Mouse (Mus musculus) heart, embryonic 11.5 days (tissue): ENCODE measurements around the gene Gm49353. TPM values are rescaled to one million over a fixed set of nuclear protein-coding genes. Genes with fewer than 3 reads are reported as not detected.

Experiments
- ATAC-seq: fragments of 200-750 bp; cut with Nextera tagmentation; replicated peaks from 2 replicates; pipeline ENCODE4 v1.8.0; 2017; ENCODE audit warnings: moderate library complexity; ENCODE audit not compliant: insufficient number of reproducible peaks, low FRiP score, low TSS enrichment
- H3K27ac ChIP-seq: fragments of 300-500 bp; sonication (generic); 2 replicates; pipeline ENCODE4 v1.5.1; 2014; ENCODE audit warnings: mild to moderate bottlenecking, low read depth, low read length
- H3K27me3 ChIP-seq: fragments of 300-500 bp; sonication (generic); 2 replicates; pipeline ENCODE4 v1.6.1; 2014; ENCODE audit warnings: mild to moderate bottlenecking, low read length, mixed read lengths; ENCODE audit not compliant: control insufficient read depth, insufficient read depth
- H3K36me3 ChIP-seq: fragments of 300-500 bp; sonication (generic); 2 replicates; pipeline ENCODE4 v1.6.1; 2014; ENCODE audit warnings: mild to moderate bottlenecking, low read length, moderate library complexity, mixed read lengths; ENCODE audit not compliant: control insufficient read depth, insufficient read depth
- H3K4me1 ChIP-seq: fragments of 300-500 bp; sonication (generic); 2 replicates; pipeline ENCODE4 v1.6.1; 2014; ENCODE audit warnings: low read length; ENCODE audit not compliant: control insufficient read depth, insufficient read depth
- H3K4me2 ChIP-seq: fragments of 300-500 bp; sonication (generic); 2 replicates; pipeline ENCODE4 v1.6.1; 2014; ENCODE audit warnings: mild to moderate bottlenecking, moderate library complexity
- H3K4me3 ChIP-seq: fragments of 300-500 bp; sonication (generic); 2 replicates; pipeline ENCODE4 v1.5.1; 2014; ENCODE audit warnings: low read depth, low read length
- H3K9ac ChIP-seq: fragments of 300-500 bp; sonication (generic); 2 replicates; pipeline ENCODE4 v1.6.1; 2014; ENCODE audit warnings: mild to moderate bottlenecking, low read depth, low read length, moderate library complexity
- H3K9me3 ChIP-seq: fragments of 300-500 bp; sonication (generic); replicated peaks from 2 replicates; pipeline ENCODE4 v1.6.1; 2016; ENCODE audit warnings: low read length; ENCODE audit not compliant: control insufficient read depth
- WGBS: fragments of 180-500 bp; shearing (Covaris S2); extraction: QIAGEN DNeasy Blood & Tissue Kit; methylation state at CpG from one replicate; pipeline ENCODE4 v1.1.7; 2014; ENCODE audit not compliant: insufficient replicate concordance; 5-methylcytosine and 5-hydroxymethylcytosine counted together
- polyA plus RNA-seq: library from polyadenylated mRNA; unstranded; fragments of >200 nt; fragmentation: Nextera tagmentation; extraction: Ambion mirVana; gene quantifications from 2 replicates; pipeline ENCODE4 v1.2.1, GENCODE M21; 2014

Gm49353 gene
- not detected in 2 replicates for polyA plus RNA-seq

GRCm38 (mm10) chr10:29198642-29199041, at the start of gene Gm49353:
Gm49353 (plus strand) TSS chr10:29198954.
- 81% methylated on average over 7 of the region's 7 CpGs for WGBS
- Histone ChIP-seq H3K27ac (no peak within 1 kb of the TSS), H3K4me1 (no peaks in the 10 kb centered on the region), H3K4me2 (no peak within 1 kb of the TSS), H3K9ac (no peak within 1 kb of the TSS), H3K9me3 (no peaks in the 10 kb centered on the region), H3K4me3 (no peak within 1 kb of the TSS), H3K27me3 (no peaks in the 10 kb centered on the region), H3K36me3 (no peaks in the 10 kb centered on the region)
- ATAC-seq, result no peak

GRCm38 (mm10) chr10:29155304-29155703, 43.5 kb upstream of the Gm49353 start:
- Histone ChIP-seq H3K27ac (no peak overlapping the region), H3K27me3 (no peaks in the 10 kb centered on the region)
- WGBS, result 87% methylated on average over 3 of the region's 3 CpGs

GRCm38 (mm10) chr10:29161664-29162063, 37.1 kb upstream of the Gm49353 start:
- Histone ChIP-seq H3K4me2 (no peak overlapping the region), H3K27me3 (no peaks in the 10 kb centered on the region), H3K27ac (no peak overlapping the region), H3K9me3 (no peaks in the 10 kb centered on the region), H3K4me1 (no peaks in the 10 kb centered on the region), H3K9ac (no peak overlapping the region), H3K4me3 (no peak overlapping the region), H3K36me3 (no peaks in the 10 kb centered on the region)
- ATAC-seq, result no peak
- 83% methylated on average over 2 of the region's 2 CpGs for WGBS

More at GRCm38 (mm10) chr10:29155304-29155703, 43.5 kb upstream of the Gm49353 start:
- H3K4me1 ChIP-seq, result no peaks in the 10 kb centered on the region
- no peak for ATAC-seq
- no peaks in the 10 kb centered on the region for H3K36me3 ChIP-seq
- H3K4me2 ChIP-seq, result no peak overlapping the region
- H3K9ac ChIP-seq, result no peak overlapping the region
- no peak overlapping the region for H3K4me3 ChIP-seq
- H3K9me3 ChIP-seq, result no peaks in the 10 kb centered on the region

GRCm38 (mm10) chr10:29173778-29174177, 25.0 kb upstream of the Gm49353 start:
- WGBS, result 70% methylated on average over 2 of the region's 2 CpGs
- no peaks in the 10 kb centered on the region for H3K9me3 ChIP-seq
- no peak overlapping the region for H3K27ac ChIP-seq
- H3K4me2 ChIP-seq, result no peak overlapping the region
- no peaks in the 10 kb centered on the region for H3K36me3 ChIP-seq
- H3K4me3 ChIP-seq, result no peak overlapping the region
- H3K27me3 ChIP-seq, result no peaks in the 10 kb centered on the region
- H3K4me1 ChIP-seq, result no peaks in the 10 kb centered on the region
- no peak for ATAC-seq
- H3K9ac ChIP-seq, result no peak overlapping the region

GRCm38 (mm10) chr10:29175656-29176055, 23.1 kb upstream of the Gm49353 start:
- ATAC-seq, result no peak
- no peaks in the 10 kb centered on the region for H3K9me3 ChIP-seq
- WGBS, result 78% methylated on average over 3 of the region's 3 CpGs
- H3K9ac ChIP-seq, result no peak overlapping the region
- no peaks in the 10 kb centered on the region for H3K27me3 ChIP-seq
- no peaks in the 10 kb centered on the region for H3K36me3 ChIP-seq
- H3K4me1 ChIP-seq, result no peaks in the 10 kb centered on the region
- no peak overlapping the region for H3K4me3 ChIP-seq
- no peak overlapping the region for H3K27ac ChIP-seq
- no peak overlapping the region for H3K4me2 ChIP-seq

- Histone ChIP-seq H3K9me3 (no peaks in the 10 kb centered on the region), H3K27ac (no peak overlapping the region), H3K4me3 (no peak overlapping the region), H3K9ac (no peak overlapping the region), H3K4me1 (no peaks in the 10 kb centered on the region), H3K36me3 (no peaks in the 10 kb centered on the region), H3K27me3 (no peaks in the 10 kb centered on the region), H3K4me2 (no peak overlapping the region)
- no peak for ATAC-seq
- 87% methylated on average over 4 of the region's 4 CpGs for WGBS
These were observed 21.9 kb upstream of the Gm49353 start for GRCm38 (mm10) chr10:29176881-29177280.

- ATAC-seq, result no peak
- Histone ChIP-seq H3K36me3 (no peaks in the 10 kb centered on the region), H3K9me3 (no peaks in the 10 kb centered on the region), H3K4me2 (no peak overlapping the region), H3K4me1 (no peaks in the 10 kb centered on the region), H3K4me3 (no peak overlapping the region), H3K27me3 (no peaks in the 10 kb centered on the region), H3K9ac (no peak overlapping the region), H3K27ac (no peak overlapping the region)
- WGBS, result 45% methylated on average over 2 of the region's 2 CpGs
These were observed 20.8 kb upstream of the Gm49353 start for GRCm38 (mm10) chr10:29178003-29178402.

- Histone ChIP-seq H3K27ac (no peak overlapping the region), H3K9me3 (no peaks in the 10 kb centered on the region), H3K4me2 (no peak overlapping the region), H3K4me1 (no peaks in the 10 kb centered on the region), H3K4me3 (no peak overlapping the region), H3K27me3 (no peaks in the 10 kb centered on the region), H3K36me3 (no peaks in the 10 kb centered on the region), H3K9ac (no peak overlapping the region)
- no peak for ATAC-seq
- 90% methylated on average over 3 of the region's 3 CpGs for WGBS
These were observed 18.5 kb upstream of the Gm49353 start for GRCm38 (mm10) chr10:29180210-29180609.

- no peak overlapping the region for H3K9ac ChIP-seq
- no peaks in the 10 kb centered on the region for H3K27me3 ChIP-seq
- no peaks in the 10 kb centered on the region for H3K4me1 ChIP-seq
- H3K36me3 ChIP-seq, result no peaks in the 10 kb centered on the region
- H3K4me2 ChIP-seq, result no peak overlapping the region
- no peak overlapping the region for H3K27ac ChIP-seq
- H3K4me3 ChIP-seq, result no peak overlapping the region
- WGBS, result 83% methylated on average over 2 of the region's 2 CpGs
- no peaks in the 10 kb centered on the region for H3K9me3 ChIP-seq
- ATAC-seq, result no peak
These were observed 17.7 kb upstream of the Gm49353 start for GRCm38 (mm10) chr10:29181046-29181445.
